Mouse (Mus musculus): ENCODE results near the gene Zfp239. TPM values are rescaled to one million over a fixed set of nuclear protein-coding genes. Genes with fewer than 3 reads are reported as not detected.

Gene Zfp239
- polyA plus RNA-seq, 1 experiment from 2014 or later, result 0.97 TPM

DNA sequence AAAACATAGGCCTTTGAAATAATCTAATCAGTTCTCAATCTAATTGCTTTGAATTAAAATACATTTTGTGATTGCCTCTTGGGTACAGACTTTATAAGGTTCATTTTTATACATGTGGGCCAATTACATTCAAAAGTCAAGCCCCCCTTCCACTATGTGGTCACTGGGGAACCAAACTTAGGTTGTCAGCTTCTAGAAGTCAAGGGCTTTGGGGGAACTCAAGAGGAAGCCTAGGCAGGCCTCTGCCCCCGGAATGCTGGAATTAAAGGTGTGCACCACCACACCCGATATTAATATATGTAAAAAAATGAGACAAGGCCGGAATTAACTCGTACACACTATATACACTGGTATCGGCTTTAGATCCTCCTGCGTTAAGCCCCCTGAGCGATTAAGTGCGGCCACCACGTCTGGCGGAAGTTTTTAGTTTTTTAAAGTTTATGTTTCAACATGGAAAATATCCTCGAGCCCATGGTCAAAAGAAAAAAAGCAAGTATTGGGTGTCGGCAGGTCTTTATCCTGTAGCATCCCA, 54.4 kb downstream of the Zfp239 start:
- peak overlapping the region; percentile 64 for H3K4me3 ChIP-seq (ENCODE audit: low read depth, low read length)
- peak overlapping the region; percentile 96 for H3K27ac ChIP-seq (ENCODE audit: low read length)
- ATAC-seq (no peak), DNase-seq (ENCODE audit: low spot score) (no peak)
- H3K9ac ChIP-seq (replicated peaks; ENCODE audit: low read depth), result peak overlapping the region; percentile 84
- no peaks in the 10 kb centered on the region for H3K9me3 ChIP-seq (ENCODE audit: low read length)
- WGBS, result under 1% methylated on average over 12 of the region's 12 CpGs
- H3K4me2 ChIP-seq (replicated peaks; ENCODE audit: low read depth, low read length), result peak overlapping the region; percentile 71
- peaks cover 18% of the 10 kb centered on the region; the same call in 1 of the 2 replicates for H3K4me1 ChIP-seq (ENCODE audit: insufficient read depth, low read depth, low read length)
- no peaks in the 10 kb centered on the region for H3K27me3 ChIP-seq (replicated peaks; ENCODE audit: insufficient read depth, low read length)
- TF ChIP-seq EP300 (IDR thresholded peaks at IDR 0.05) (no peak), CTCF (IDR thresholded peaks at IDR 0.05) (no peak)
- H3K36me3 ChIP-seq (ENCODE audit: insufficient read depth, low read length), result no peaks in the 10 kb centered on the region

DNA sequence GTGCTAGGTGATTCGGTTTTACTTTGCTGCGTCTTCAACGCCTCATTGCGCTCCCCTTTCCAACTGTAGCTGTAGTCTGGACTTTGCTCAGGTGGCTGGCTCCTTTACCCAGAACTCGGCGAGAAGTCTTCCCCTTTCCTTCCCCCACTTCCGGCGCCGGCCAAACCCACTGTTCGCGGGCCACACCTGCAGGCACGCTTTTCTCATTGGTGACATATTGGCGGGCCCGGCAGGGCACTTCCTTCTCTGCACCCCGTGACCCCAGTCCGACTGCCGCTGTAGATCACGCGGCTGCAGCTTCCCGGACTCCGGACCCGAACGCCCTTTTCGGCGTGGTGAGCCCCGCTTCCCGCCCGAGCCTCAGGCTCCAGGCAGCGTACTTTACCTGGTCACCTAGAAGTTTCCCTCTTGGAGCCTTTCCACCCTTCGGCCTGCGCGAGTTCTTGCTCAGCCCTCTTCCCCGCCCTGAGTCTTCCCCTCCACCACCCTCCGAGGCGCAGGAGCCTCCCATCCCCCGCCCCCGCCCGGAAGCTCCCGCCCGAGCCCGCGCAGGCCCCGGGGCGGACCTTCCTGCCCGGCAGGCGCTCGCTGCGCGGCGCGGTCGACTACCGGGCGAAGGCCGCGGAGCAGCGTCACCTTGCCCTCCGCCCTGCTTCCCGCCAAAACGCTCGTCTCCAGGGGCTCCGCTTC, 55.0 kb downstream of the Zfp239 start:
- ATAC-seq (peak; percentile 96), DNase-seq (ENCODE audit: low spot score) (peak; percentile 93)
- Histone ChIP-seq H3K4me3 (ENCODE audit: low read depth, low read length) (peak overlapping the region; percentile 64), H3K9ac (replicated peaks; ENCODE audit: low read depth) (peak overlapping the region; percentile 84), H3K27me3 (replicated peaks; ENCODE audit: insufficient read depth, low read length) (no peaks in the 10 kb centered on the region), H3K36me3 (ENCODE audit: insufficient read depth, low read length) (no peaks in the 10 kb centered on the region), H3K4me1 (ENCODE audit: insufficient read depth, low read depth, low read length) (peaks cover 18% of the 10 kb centered on the region; the same call in 1 of the 2 replicates), H3K27ac (ENCODE audit: low read length) (peak overlapping the region; percentile 96), H3K9me3 (ENCODE audit: low read length) (no peaks in the 10 kb centered on the region), H3K4me2 (replicated peaks; ENCODE audit: low read depth, low read length) (peak overlapping the region; percentile 71)
- TF ChIP-seq CTCF (IDR thresholded peaks at IDR 0.05) (no peak), EP300 (IDR thresholded peaks at IDR 0.05) (no peak)
- under 1% methylated on average over 61 of the region's 62 CpGs for WGBS

DNA sequence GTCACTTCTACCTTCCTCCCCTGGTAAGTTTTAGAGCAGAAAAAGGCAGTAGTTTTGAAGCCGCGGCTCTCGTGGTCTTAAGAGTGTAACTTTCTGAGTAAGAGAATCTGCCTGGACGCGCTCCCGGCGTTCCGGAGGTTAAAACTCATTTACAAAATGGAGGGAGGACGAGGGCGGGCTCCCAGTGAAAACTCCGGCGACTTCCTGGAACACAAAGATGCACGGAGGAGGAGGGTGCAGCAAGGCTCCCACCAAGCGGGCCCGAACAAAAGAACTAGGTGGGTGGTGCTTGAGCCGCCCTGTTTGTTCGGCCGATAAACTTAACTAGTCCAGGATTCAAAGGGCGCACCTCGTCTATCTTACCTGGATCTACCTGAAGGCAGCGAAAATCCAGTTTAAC, 55.7 kb downstream of the Zfp239 start:
- peak overlapping the region; percentile 64 for H3K4me3 ChIP-seq (ENCODE audit: low read depth, low read length)
- peaks cover 18% of the 10 kb centered on the region; the same call in 1 of the 2 replicates for H3K4me1 ChIP-seq (ENCODE audit: insufficient read depth, low read depth, low read length)
- DNase-seq (ENCODE audit: low spot score), result peak; percentile 87
- peak overlapping the region; percentile 71 for H3K4me2 ChIP-seq (replicated peaks; ENCODE audit: low read depth, low read length)
- H3K27ac ChIP-seq (ENCODE audit: low read length), result peak overlapping the region; percentile 96
- H3K9ac ChIP-seq (replicated peaks; ENCODE audit: low read depth), result peak overlapping the region; percentile 84
- TF ChIP-seq CTCF (IDR thresholded peaks at IDR 0.05) (no peak), EP300 (IDR thresholded peaks at IDR 0.05) (0 out of 2 replicates have a peak, but pooled peaks have one; percentile 14)
- H3K36me3 ChIP-seq (ENCODE audit: insufficient read depth, low read length), result no peaks in the 10 kb centered on the region
- no peaks in the 10 kb centered on the region for H3K9me3 ChIP-seq (ENCODE audit: low read length)
- H3K27me3 ChIP-seq (replicated peaks; ENCODE audit: insufficient read depth, low read length), result no peaks in the 10 kb centered on the region
- WGBS, result under 1% methylated on average over 21 of the region's 21 CpGs
- peak; percentile 69 for ATAC-seq

DNA sequence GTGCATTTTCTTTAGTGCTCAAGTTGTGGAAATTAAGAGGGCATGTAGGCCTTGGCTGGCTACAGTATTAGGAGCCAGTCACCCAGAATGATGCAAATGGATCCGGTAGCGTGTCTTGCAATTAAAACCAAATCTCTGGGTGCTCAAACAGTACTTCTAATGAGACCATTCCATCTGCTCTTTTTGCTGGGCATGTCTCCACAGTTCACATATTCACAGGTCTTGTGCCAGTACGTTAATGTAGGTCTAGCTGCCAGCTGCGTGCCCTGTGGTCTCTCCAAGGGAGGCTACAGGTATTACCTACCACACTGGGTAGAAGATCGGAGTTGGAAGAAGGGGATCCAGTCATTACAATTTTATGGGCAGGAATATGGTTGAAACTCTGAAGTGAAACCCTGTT, 56.1 kb downstream of the Zfp239 start:
- Histone ChIP-seq H3K27ac (ENCODE audit: low read length) (peak overlapping the region; percentile 96), H3K9me3 (ENCODE audit: low read length) (no peaks in the 10 kb centered on the region), H3K9ac (replicated peaks; ENCODE audit: low read depth) (peak overlapping the region; percentile 84), H3K36me3 (ENCODE audit: insufficient read depth, low read length) (no peaks in the 10 kb centered on the region), H3K4me3 (ENCODE audit: low read depth, low read length) (peak overlapping the region; percentile 64), H3K4me2 (replicated peaks; ENCODE audit: low read depth, low read length) (peak overlapping the region; percentile 71), H3K4me1 (ENCODE audit: insufficient read depth, low read depth, low read length) (peaks cover 18% of the 10 kb centered on the region; the same call in 1 of the 2 replicates), H3K27me3 (replicated peaks; ENCODE audit: insufficient read depth, low read length) (no peaks in the 10 kb centered on the region)
- 8% methylated on average over 5 of the region's 5 CpGs for WGBS
- DNase-seq (ENCODE audit: low spot score) (no peak), ATAC-seq (no peak)
- TF ChIP-seq CTCF (IDR thresholded peaks at IDR 0.05), result no peak
- 0 out of 2 replicates have a peak, but pooled peaks have one; percentile 5 for TF ChIP-seq EP300 (IDR thresholded peaks at IDR 0.05)

DNA sequence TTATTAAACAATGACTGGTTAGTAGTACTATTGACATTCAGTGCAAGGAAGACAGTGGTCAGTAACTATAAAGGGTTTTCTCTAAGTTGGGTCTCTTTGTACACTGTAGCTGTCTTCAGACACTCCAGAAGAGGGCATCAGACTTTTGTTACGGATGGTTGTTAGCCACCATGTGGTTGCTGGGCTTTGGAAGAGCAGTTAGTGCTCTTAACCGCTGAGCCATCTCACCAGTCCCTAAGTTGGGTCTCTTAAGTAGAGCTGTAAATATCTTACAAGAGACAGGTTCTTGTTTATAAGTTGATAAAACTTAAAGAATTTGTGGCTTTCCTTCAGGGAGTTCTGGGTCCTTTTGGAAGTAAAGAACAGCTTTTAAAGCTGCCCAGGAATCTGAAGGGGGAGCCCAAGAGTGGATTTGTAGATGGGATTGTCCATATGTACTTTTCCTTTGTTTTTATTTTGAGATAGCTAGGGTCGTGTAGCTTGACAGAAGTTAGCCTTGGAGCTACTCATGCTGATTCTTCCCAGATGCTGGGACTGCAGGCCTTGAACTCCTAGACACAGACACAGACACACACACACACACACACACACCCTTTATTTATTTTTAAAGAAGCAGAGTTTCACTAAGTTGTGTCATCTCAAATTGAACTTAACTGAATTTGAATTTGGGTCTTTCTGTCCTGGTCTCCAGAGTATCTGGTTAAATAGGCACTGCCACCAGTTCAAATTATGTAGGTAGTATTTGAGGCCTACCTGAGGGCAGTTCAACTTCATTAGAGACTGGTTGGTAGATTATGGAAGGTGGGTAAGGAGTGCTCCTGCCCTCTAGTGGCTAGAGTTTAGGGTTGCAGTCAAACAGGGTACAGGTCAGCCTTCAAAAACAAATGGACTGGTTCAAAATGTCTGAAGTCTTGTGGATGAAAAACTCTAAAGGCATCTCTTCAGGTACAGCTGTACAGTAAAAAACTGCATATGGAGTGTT, 59.0 kb downstream of the Zfp239 start:
- TF ChIP-seq CTCF (IDR thresholded peaks at IDR 0.05) (peak; percentile 90), EP300 (IDR thresholded peaks at IDR 0.05) (no peak)
- ATAC-seq (no peak), DNase-seq (ENCODE audit: low spot score) (peak; percentile 84)
- Histone ChIP-seq H3K9me3 (ENCODE audit: low read length) (no peaks in the 10 kb centered on the region), H3K4me3 (ENCODE audit: low read depth, low read length) (no peak overlapping the region), H3K27me3 (replicated peaks; ENCODE audit: insufficient read depth, low read length) (no peaks in the 10 kb centered on the region), H3K4me1 (ENCODE audit: insufficient read depth, low read depth, low read length) (peaks cover 16% of the 10 kb centered on the region; the same call in 1 of the 2 replicates), H3K27ac (ENCODE audit: low read length) (peak overlapping the region; percentile 32; the same call in 1 of the 2 replicates), H3K36me3 (ENCODE audit: insufficient read depth, low read length) (peaks cover 5% of the 10 kb centered on the region; the same call in 1 of the 2 replicates), H3K4me2 (replicated peaks; ENCODE audit: low read depth, low read length) (no peak overlapping the region), H3K9ac (replicated peaks; ENCODE audit: low read depth) (no peak overlapping the region)
- 37% methylated on average over 3 of the region's 3 CpGs for WGBS
